Comparison of ENCODE assay signal across 9 mouse cellular contexts in genomic region chr5:120024071-120024470, GRCm38 (mm10).
DNase-seq lines count a peak whose midpoint lies in the region; ATAC-seq and TF ChIP-seq lines count a peak whose summit lies in the region.
"Had no signal": no experiment of that assay in that cellular context is flagged by ENCODE, and none has a peak within 500 bp of the region (broad histone marks: within the 10 kb centered on the region; RNA-seq: fewer than 3 reads in every experiment).

No protein-coding gene starts in this region.

- no peak overlapping the region for H3K9ac ChIP-seq in liver, postnatal 0 days (replicated peaks)
- no peak overlapping the region for H3K9ac ChIP-seq in midbrain, embryonic 11.5 days (ENCODE audit: low read length)
- H3K9ac ChIP-seq: liver, embryonic 13.5 days had no signal

- peak; percentile 12 for DNase-seq in liver
- no peak for DNase-seq in liver, postnatal 0 days
- DNase-seq in midbrain, embryonic 11.5 days (ENCODE audit: low spot score, missing footprints) = no peak
- peak; percentile 53 to 65 for DNase-seq in thymus, adult 18-20 months
- no peak for DNase-seq in heart, adult 11 months
- no peak for DNase-seq in spleen, postnatal 14 days (ENCODE audit: low spot score in 2 of 2)
- no peak for DNase-seq in c-Kit-positive CD71-positive TER-119-positive erythroid progenitor cells, embryonic 14.5 days (ENCODE audit: low spot score)
- DNase-seq: liver, embryonic 13.5 days had no signal

- no peak overlapping the region for H3K27ac ChIP-seq in liver, postnatal 0 days (ENCODE audit: low read depth)
- H3K27ac ChIP-seq in midbrain, embryonic 11.5 days (ENCODE audit: low read depth, low read length) = no peak overlapping the region
- H3K27ac ChIP-seq: liver, embryonic 13.5 days had no signal

- ATAC-seq in liver, postnatal 0 days = no peak
- peak; percentile 75 to 83 for ATAC-seq in hematopoietic stem cell, adult 5-6 weeks (replicated peaks in 1 of 2; ENCODE audit: insufficient read depth in 1 of 2, low FRiP score in 2 of 2, low TSS enrichment in 1 of 2, low read depth in 1 of 2, poor library complexity in 2 of 2, severe bottlenecking in 2 of 2)
- 0 out of 2 replicates have a peak, but pooled peaks have one; percentile 40 for ATAC-seq in midbrain, embryonic 11.5 days (ENCODE audit: low FRiP score)

- no peak for TF ChIP-seq CTCF in liver, postnatal 0 days (IDR thresholded peaks at IDR 0.05; ENCODE audit: low read depth)

- no peaks in the 10 kb centered on the region for H3K36me3 ChIP-seq in liver, postnatal 0 days (replicated peaks; ENCODE audit: insufficient read depth, low read length)
- no peaks in the 10 kb centered on the region for H3K36me3 ChIP-seq in midbrain, embryonic 11.5 days (ENCODE audit: control insufficient read depth, insufficient read depth, low read length)
- H3K36me3 ChIP-seq: liver, embryonic 13.5 days had no signal

- no peak for TF ChIP-seq EP300 in liver, postnatal 0 days (IDR thresholded peaks at IDR 0.05; ENCODE audit: low read depth)

- no peaks in the 10 kb centered on the region for H3K4me1 ChIP-seq in liver, postnatal 0 days (ENCODE audit: insufficient read depth)
- peaks cover 7% of the 10 kb centered on the region for H3K4me1 ChIP-seq in midbrain, embryonic 11.5 days (ENCODE audit: control insufficient read depth, insufficient read depth, low read length)
- H3K4me1 ChIP-seq: liver, embryonic 13.5 days had no signal

- no peak overlapping the region for H3K4me3 ChIP-seq in liver, postnatal 0 days (ENCODE audit: low read depth, low read length)
- H3K4me3 ChIP-seq in midbrain, embryonic 11.5 days (ENCODE audit: low read depth, low read length) = no peak overlapping the region
- H3K4me3 ChIP-seq: liver, embryonic 13.5 days had no signal

- H3K4me2 ChIP-seq in liver, postnatal 0 days (ENCODE audit: low read depth, low read length) = no peak overlapping the region
- peak overlapping the region; percentile 20; the same call in 1 of the 2 replicates for H3K4me2 ChIP-seq in midbrain, embryonic 11.5 days
- H3K4me2 ChIP-seq: liver, embryonic 13.5 days had no signal

- 2% methylated on average over 9 of the region's 10 CpGs for WGBS in liver, postnatal 0 days (ENCODE audit: insufficient replicate concordance)
- WGBS in midbrain, embryonic 11.5 days = 2% methylated on average over 9 of the region's 10 CpGs

- no peaks in the 10 kb centered on the region for H3K27me3 ChIP-seq in liver, postnatal 0 days (ENCODE audit: insufficient read depth, low read length)
- H3K27me3 ChIP-seq in midbrain, embryonic 11.5 days (ENCODE audit: control insufficient read depth, insufficient read depth, low read length) = no peaks in the 10 kb centered on the region

- H3K9me3 ChIP-seq in liver, postnatal 0 days (ENCODE audit: low read length) = no peaks in the 10 kb centered on the region
- no peaks in the 10 kb centered on the region for H3K9me3 ChIP-seq in midbrain, embryonic 11.5 days (ENCODE audit: control insufficient read depth, low read length)
- H3K9me3 ChIP-seq: liver, embryonic 13.5 days had no signal

Comparison
In these comparisons a context has a peak if more than half of its experiments do, and no peak if none do; other contexts are left out.
1. DNase-seq: peak in liver (single experiment) and thymus, adult 18-20 months (2 of 2); none in liver, postnatal 0 days (single experiment), midbrain, embryonic 11.5 days (single experiment), heart, adult 11 months (single experiment), spleen, postnatal 14 days (0 of 2) and c-Kit-positive CD71-positive TER-119-positive erythroid progenitor cells, embryonic 14.5 days (single experiment).